ENCODE assay signal across 16 mouse cellular contexts in genomic region chr14:51384351-51384750, GRCm38 (mm10). TPM values are rescaled to one million over a fixed set of nuclear protein-coding genes. Genes with fewer than 3 reads are reported as not detected.
DNase-seq lines count a peak whose midpoint lies in the region; ATAC-seq lines count a peak whose summit lies in the region.
"Had no signal": no experiment of that assay in that cellular context is flagged by ENCODE, and none has a peak within 500 bp of the region (broad histone marks: within the 10 kb centered on the region; RNA-seq: fewer than 3 reads in every experiment).

No protein-coding gene starts in this region.

- peak overlapping the region; percentile 79 for H3K4me3 ChIP-seq in megakaryocyte, embryonic 14.5 days (replicated peaks)
- no peak overlapping the region for H3K4me3 ChIP-seq in midbrain, embryonic 10.5 days
- H3K4me3 ChIP-seq in neural tube, embryonic 15.5 days (replicated peaks) = no peak overlapping the region

- H3K9ac ChIP-seq in neural tube, embryonic 15.5 days (replicated peaks) = no peak overlapping the region

- no peaks in the 10 kb centered on the region for H3K27me3 ChIP-seq in megakaryocyte, embryonic 14.5 days (replicated peaks)
- no peaks in the 10 kb centered on the region for H3K27me3 ChIP-seq in midbrain, embryonic 10.5 days (ENCODE audit: low read depth, poor library complexity, severe bottlenecking)
- no peaks in the 10 kb centered on the region for H3K27me3 ChIP-seq in neural tube, embryonic 15.5 days (replicated peaks)

- no peak for ATAC-seq in CD4-positive, CD25-positive, alpha-beta regulatory T cell, adult 4 months
- ATAC-seq in megakaryocyte, adult 5-6 weeks (ENCODE audit: poor library complexity, severe bottlenecking) = no peak
- ATAC-seq in neural tube, embryonic 15.5 days (ENCODE audit: low FRiP score) = peak; percentile 68; the same call in 1 of the 2 replicates

- DNase-seq in CD4-positive, CD25-positive, alpha-beta regulatory T cell, adult 2 months (ENCODE audit: low read depth, low spot score) = peak; percentile 2
- peak; percentile 18 for DNase-seq in midbrain, embryonic 10.5 days (ENCODE audit: low spot score)
- DNase-seq in cerebellum, adult 9-11 months = no peak
- DNase-seq in spleen, postnatal 14 days (ENCODE audit: low spot score in 2 of 2) = no peak
- DNase-seq: heart, adult 18-20 months; lung, adult 18-20 months; thymus, postnatal 36 days had no signal

- H3K9me3 ChIP-seq in megakaryocyte, embryonic 14.5 days = peaks cover 28% of the 10 kb centered on the region
- H3K9me3 ChIP-seq in midbrain, embryonic 10.5 days (replicated peaks) = peaks cover 28% of the 10 kb centered on the region
- H3K9me3 ChIP-seq in neural tube, embryonic 15.5 days (replicated peaks) = 0 out of 2 replicates have a peak, but pooled peaks cover 3% of the 10 kb centered on the region

- H3K27ac ChIP-seq in midbrain, embryonic 10.5 days (replicated peaks) = no peak overlapping the region
- H3K27ac ChIP-seq in neural tube, embryonic 15.5 days (replicated peaks) = no peak overlapping the region

- H3K4me2 ChIP-seq in neural tube, embryonic 15.5 days = no peak overlapping the region

- 96% methylated on average over 10 of the region's 10 CpGs for whole genome bisulfite sequencing in midbrain, embryonic 10.5 days
- 97% methylated on average over 10 of the region's 10 CpGs for WGBS in neural tube, embryonic 15.5 days

- H3K4me1 ChIP-seq in megakaryocyte, embryonic 14.5 days = no peaks in the 10 kb centered on the region; the same call in 1 of the 2 replicates
- no peaks in the 10 kb centered on the region for H3K4me1 ChIP-seq in midbrain, embryonic 10.5 days
- H3K4me1 ChIP-seq in neural tube, embryonic 15.5 days = no peaks in the 10 kb centered on the region

- H3K36me3 ChIP-seq in megakaryocyte, embryonic 14.5 days (replicated peaks; ENCODE audit: low read length) = no peaks in the 10 kb centered on the region
- no peaks in the 10 kb centered on the region for H3K36me3 ChIP-seq in midbrain, embryonic 10.5 days
- H3K36me3 ChIP-seq in neural tube, embryonic 15.5 days = no peaks in the 10 kb centered on the region

RNA-seq across cellular contexts. Expression of gene Gm7247, which starts 22.8 kb away (rescaled TPM):
- polyA plus RNA-seq in CD4-positive, CD25-positive, alpha-beta regulatory T cell, adult 4 months (2017; shearing (Covaris generic)) = not detected
- not detected in 2 replicates for polyA plus RNA-seq in megakaryocyte, embryonic 14.5 days (2012; ENCODE audit: insufficient read depth, low replicate concordance)
- total RNA-seq in megakaryocyte, adult 5-6 weeks (2015) = not detected in 2 replicates
- total RNA-seq in megakaryocyte, adult 5-6 weeks (2017) = not detected in 2 replicates
- not detected in 2 replicates for polyA plus RNA-seq in midbrain, embryonic 10.5 days (2016; fragmentation: Nextera tagmentation; extraction: Ambion mirVana)
- polyA plus RNA-seq in neural tube, embryonic 15.5 days (2015; fragmentation: Nextera tagmentation; extraction: Ambion mirVana) = not detected in 2 replicates
- total RNA-seq: heart, adult 18-20 months; layer of hippocampus, adult 18-20 months; left cerebral cortex, postnatal 25 days; MEL had no signal
- polyA plus RNA-seq: cortical plate, adult 2 months; frontal cortex, adult 2 months had no signal

RNA-seq across cellular contexts. Expression of gene Vmn2r88, which starts 26.3 kb away (rescaled TPM):
- not detected for polyA plus RNA-seq in CD4-positive, CD25-positive, alpha-beta regulatory T cell, adult 4 months (2017; shearing (Covaris generic))
- polyA plus RNA-seq in megakaryocyte, embryonic 14.5 days (2012; ENCODE audit: insufficient read depth, low replicate concordance) = not detected in 2 replicates
- not detected in 2 replicates for total RNA-seq in megakaryocyte, adult 5-6 weeks (2015)
- total RNA-seq in megakaryocyte, adult 5-6 weeks (2017) = not detected in 2 replicates
- polyA plus RNA-seq in midbrain, embryonic 10.5 days (2016; fragmentation: Nextera tagmentation; extraction: Ambion mirVana) = not detected in 2 replicates
- polyA plus RNA-seq in neural tube, embryonic 15.5 days (2015; fragmentation: Nextera tagmentation; extraction: Ambion mirVana) = not detected in 2 replicates
- total RNA-seq: heart, adult 18-20 months; layer of hippocampus, adult 18-20 months; left cerebral cortex, postnatal 25 days; MEL had no signal
- polyA plus RNA-seq: cortical plate, adult 2 months; frontal cortex, adult 2 months had no signal

Comparison
In these comparisons a context has a peak if more than half of its experiments do, and no peak if none do; other contexts are left out.
1. DNase-seq: peak in CD4-positive, CD25-positive, alpha-beta regulatory T cell, adult 2 months (single experiment) and midbrain, embryonic 10.5 days (single experiment); none in cerebellum, adult 9-11 months (single experiment) and spleen, postnatal 14 days (0 of 2).